In genomic region chr12:100516161-100516838, GRCm38 (mm10) we compare ENCODE assay signal across 24 mouse cellular contexts. TPM values are rescaled to one million over a fixed set of nuclear protein-coding genes. Genes with fewer than 3 reads are reported as not detected.
DNase-seq lines count a peak whose midpoint lies in the region; ATAC-seq and TF ChIP-seq lines count a peak whose summit lies in the region.
"Had no signal": no experiment of that assay in that cellular context is flagged by ENCODE, and none has a peak within 500 bp of the region (broad histone marks: within the 10 kb centered on the region; RNA-seq: fewer than 3 reads in every experiment).

No protein-coding gene starts in this region.

- WGBS in forebrain, postnatal 0 days = 100% methylated on average over 1 of the region's 1 CpGs
- 87% methylated on average over 1 of the region's 1 CpGs for WGBS in forebrain, embryonic 11.5 days
- 91% methylated on average over 1 of the region's 1 CpGs for WGBS in midbrain, embryonic 14.5 days
- 95% methylated on average over 1 of the region's 1 CpGs for WGBS in midbrain, embryonic 15.5 days

- H3K9ac ChIP-seq in forebrain, postnatal 0 days = no peak overlapping the region
- H3K9ac ChIP-seq in forebrain, embryonic 11.5 days (ENCODE audit: low read length) = no peak overlapping the region
- no peak overlapping the region for H3K9ac ChIP-seq in midbrain, embryonic 14.5 days (replicated peaks; ENCODE audit: low read length)
- H3K9ac ChIP-seq in midbrain, embryonic 15.5 days = no peak overlapping the region
- H3K9ac ChIP-seq: heart, embryonic 13.5 days; hindbrain, embryonic 13.5 days; liver, embryonic 14.5 days; lung, embryonic 15.5 days; stomach, embryonic 15.5 days had no signal

- no peak overlapping the region for H3K4me3 ChIP-seq in forebrain, postnatal 0 days (ENCODE audit: low read depth, low read length)
- H3K4me3 ChIP-seq in forebrain, embryonic 11.5 days (ENCODE audit: low read depth, low read length) = no peak overlapping the region
- H3K4me3 ChIP-seq in midbrain, embryonic 14.5 days (replicated peaks; ENCODE audit: low read depth, low read length) = no peak overlapping the region
- no peak overlapping the region for H3K4me3 ChIP-seq in midbrain, embryonic 15.5 days
- H3K4me3 ChIP-seq: embryonic facial prominence, embryonic 10.5 days; heart, embryonic 13.5 days; hindbrain, embryonic 13.5 days; lung, embryonic 15.5 days; myocyte; stomach, embryonic 15.5 days had no signal

- H3K27me3 ChIP-seq in forebrain, postnatal 0 days (ENCODE audit: insufficient read depth, low read length) = no peaks in the 10 kb centered on the region
- no peaks in the 10 kb centered on the region for H3K27me3 ChIP-seq in forebrain, embryonic 11.5 days (ENCODE audit: control insufficient read depth, insufficient read depth, low read length)
- no peaks in the 10 kb centered on the region for H3K27me3 ChIP-seq in midbrain, embryonic 14.5 days (ENCODE audit: control insufficient read depth, insufficient read depth, low read length)
- H3K27me3 ChIP-seq in midbrain, embryonic 15.5 days (replicated peaks) = no peaks in the 10 kb centered on the region
- H3K27me3 ChIP-seq: heart, embryonic 13.5 days; hindbrain, embryonic 13.5 days; lung, embryonic 15.5 days; stomach, embryonic 15.5 days had no signal

- peaks cover 3% of the 10 kb centered on the region; the same call in 1 of the 2 replicates for H3K36me3 ChIP-seq in forebrain, postnatal 0 days (ENCODE audit: insufficient read depth)
- H3K36me3 ChIP-seq in forebrain, embryonic 11.5 days (ENCODE audit: control insufficient read depth, insufficient read depth, low read length) = no peaks in the 10 kb centered on the region
- H3K36me3 ChIP-seq in midbrain, embryonic 14.5 days (ENCODE audit: control insufficient read depth, insufficient read depth, low read length) = peaks cover 6% of the 10 kb centered on the region; the same call in 1 of the 2 replicates
- no peaks in the 10 kb centered on the region; the same call in 1 of the 2 replicates for H3K36me3 ChIP-seq in midbrain, embryonic 15.5 days (replicated peaks)
- H3K36me3 ChIP-seq: lung, embryonic 15.5 days had no signal

- no peak overlapping the region for H3K4me2 ChIP-seq in forebrain, postnatal 0 days (ENCODE audit: low read depth)
- H3K4me2 ChIP-seq in forebrain, embryonic 11.5 days (ENCODE audit: low read depth, low read length, severe bottlenecking) = no peak overlapping the region
- no peak overlapping the region for H3K4me2 ChIP-seq in midbrain, embryonic 14.5 days (ENCODE audit: low read length)
- H3K4me2 ChIP-seq in midbrain, embryonic 15.5 days = no peak overlapping the region
- H3K4me2 ChIP-seq: heart, embryonic 13.5 days; hindbrain, embryonic 13.5 days; lung, embryonic 15.5 days; stomach, embryonic 15.5 days had no signal

- no peak for ATAC-seq in forebrain, postnatal 0 days
- ATAC-seq in forebrain, embryonic 11.5 days (replicated peaks; ENCODE audit: low FRiP score) = no peak
- ATAC-seq in midbrain, embryonic 14.5 days (ENCODE audit: low FRiP score, low TSS enrichment) = no peak
- ATAC-seq in midbrain, embryonic 15.5 days (replicated peaks) = no peak
- ATAC-seq: forebrain, embryonic 16.5 days; midbrain, embryonic 16.5 days had no signal

- H3K9me3 ChIP-seq in forebrain, postnatal 0 days (ENCODE audit: low read length) = no peaks in the 10 kb centered on the region
- no peaks in the 10 kb centered on the region for H3K9me3 ChIP-seq in forebrain, embryonic 11.5 days (ENCODE audit: control insufficient read depth, low read length)
- no peaks in the 10 kb centered on the region for H3K9me3 ChIP-seq in midbrain, embryonic 14.5 days (ENCODE audit: control insufficient read depth, low read length)
- H3K9me3 ChIP-seq in midbrain, embryonic 15.5 days = no peaks in the 10 kb centered on the region
- H3K9me3 ChIP-seq: embryonic facial prominence, embryonic 10.5 days; G1E; heart, embryonic 13.5 days; hindbrain, embryonic 13.5 days; lung, embryonic 15.5 days; stomach, embryonic 15.5 days had no signal

- no peak for TF ChIP-seq CTCF in forebrain, postnatal 0 days (IDR thresholded peaks at IDR 0.05; ENCODE audit: low read depth)

- DNase-seq in forebrain, postnatal 0 days = peak; percentile 13
- DNase-seq in forebrain, embryonic 11.5 days (ENCODE audit: low spot score) = no peak
- peak; percentile 36 for DNase-seq in midbrain, embryonic 14.5 days
- DNase-seq in kidney, adult 9 months = peak; percentile 86
- no peak for DNase-seq in right cerebral cortex, postnatal 10 days (ENCODE audit: low spot score in 2 of 2)
- no peak for DNase-seq in cerebellum, adult 18-20 months
- DNase-seq in layer of hippocampus, adult 18-20 months (ENCODE audit: low spot score in 2 of 2) = no peak
- DNase-seq: adrenal gland, postnatal 36 days; cerebellum, adult 11 months; gastrocnemius, postnatal 14 days; lung, postnatal 4 days; right cerebral cortex, adult 18-20 months; thymus, postnatal 25 days had no signal

- no peak overlapping the region for H3K27ac ChIP-seq in forebrain, postnatal 0 days (ENCODE audit: low read depth, low read length)
- no peak overlapping the region for H3K27ac ChIP-seq in forebrain, embryonic 11.5 days (ENCODE audit: low read depth, low read length)
- H3K27ac ChIP-seq in midbrain, embryonic 14.5 days (replicated peaks; ENCODE audit: low read depth, low read length) = no peak overlapping the region
- no peak overlapping the region for H3K27ac ChIP-seq in midbrain, embryonic 15.5 days
- H3K27ac ChIP-seq: embryonic facial prominence, embryonic 10.5 days; heart, embryonic 13.5 days; hindbrain, embryonic 13.5 days; liver, embryonic 14.5 days; lung, embryonic 15.5 days; stomach, embryonic 15.5 days had no signal

- H3K4me1 ChIP-seq in forebrain, postnatal 0 days (ENCODE audit: insufficient read depth) = peaks cover 13% of the 10 kb centered on the region
- peaks cover 2% of the 10 kb centered on the region; the same call in 1 of the 2 replicates for H3K4me1 ChIP-seq in forebrain, embryonic 11.5 days (replicated peaks; ENCODE audit: control insufficient read depth, insufficient read depth, low read length)
- H3K4me1 ChIP-seq in midbrain, embryonic 14.5 days (ENCODE audit: control insufficient read depth, insufficient read depth, low read length) = peaks cover 16% of the 10 kb centered on the region
- peaks cover 26% of the 10 kb centered on the region for H3K4me1 ChIP-seq in midbrain, embryonic 15.5 days

RNA-seq across cellular contexts. Expression of gene Ttc7b, which starts 4.3 kb away (rescaled TPM):
- 39.6 and 42.2 TPM in 2 replicates for total RNA-seq in forebrain, postnatal 0 days (2014; rRNA removed)
- polyA plus RNA-seq in forebrain, postnatal 0 days (2015; fragmentation: Nextera tagmentation; extraction: Ambion mirVana) = 7.5 and 10.8 TPM in 2 replicates
- polyA plus RNA-seq in forebrain, embryonic 11.5 days (2014; fragmentation: Nextera tagmentation; extraction: Ambion mirVana) = 9.5 and 12.0 TPM in 2 replicates
- polyA plus RNA-seq in midbrain, embryonic 14.5 days (2014; fragmentation: Nextera tagmentation; extraction: Ambion mirVana) = 8.5 and 9.6 TPM in 2 replicates
- polyA plus RNA-seq in midbrain, embryonic 15.5 days (2015; fragmentation: Nextera tagmentation; extraction: Ambion mirVana) = 9.0 and 9.7 TPM in 2 replicates
- total RNA-seq in layer of hippocampus, adult 18-20 months (2021) = 100 to 1,000 TPM; 168 to 176 TPM

Comparison
In these comparisons a context has a peak if more than half of its experiments do, and no peak if none do; other contexts are left out.
1. DNase-seq: peak in forebrain, postnatal 0 days (single experiment), midbrain, embryonic 14.5 days (single experiment) and kidney, adult 9 months (single experiment); none in forebrain, embryonic 11.5 days (single experiment), right cerebral cortex, postnatal 10 days (0 of 2), cerebellum, adult 18-20 months (0 of 2) and layer of hippocampus, adult 18-20 months (0 of 2).